Mouse (Mus musculus) adrenal gland, adult (tissue): Measurements from ENCODE around the gene Stx1b.
"Not testable (repeated sequence)": the region's sequence is repeated elsewhere in the genome, so short reads cannot be mapped to it uniquely, and the experiment has no call there.

Experiments
- DNase-seq, 2 experiments: peaks; one replicate each; pipeline ENCODE4 v3.0.0; 2022 to 2023; ENCODE audit warnings: low spot score in 1 of 2; ENCODE audit not compliant: inconsistent age in 2 of 2

Stx1b gene

DNA sequence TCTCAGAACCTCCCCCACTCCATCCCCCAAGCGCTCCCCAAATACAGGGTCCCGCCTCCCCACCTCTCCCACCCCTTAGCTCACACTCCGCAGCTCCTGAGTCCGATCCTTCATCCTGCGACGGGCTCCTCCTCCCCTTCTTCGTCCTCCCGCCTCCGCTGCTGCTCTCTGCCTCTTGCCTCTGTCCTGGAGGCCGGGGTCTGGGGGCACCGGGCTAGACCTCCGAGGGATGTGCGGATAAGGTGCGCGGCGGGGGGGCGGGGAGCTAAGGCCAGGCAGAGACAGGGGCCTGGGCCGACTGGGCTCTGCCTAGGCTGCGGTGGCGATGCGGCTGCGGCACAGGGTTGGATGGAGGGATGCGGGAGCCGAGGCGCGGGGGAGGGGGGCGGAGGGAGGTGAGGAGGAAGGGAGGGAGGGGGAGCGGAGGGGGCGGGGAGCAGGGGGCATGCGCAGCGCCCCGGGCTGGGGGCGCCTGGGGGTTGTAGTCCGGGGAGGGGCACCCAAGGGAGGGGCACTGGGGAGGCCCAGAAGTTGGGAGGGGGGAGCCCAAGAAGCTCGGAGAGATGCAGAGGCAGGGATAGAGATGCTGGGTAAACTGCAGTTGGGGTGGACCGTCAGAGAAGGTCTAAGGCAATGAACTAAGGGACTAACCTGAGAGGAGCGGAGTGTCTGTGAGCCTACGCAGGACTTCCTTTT is at the start of gene Stx1b, which contains the start of gene Stx4a:
Gene Stx1b, minus strand, starts transcription at position 374 of the 696 bp plus-strand sequence.
Gene Stx4a, plus strand, starts transcription at position 119 of the 696 bp plus-strand sequence.
- peak in 1 of 2 experiments; percentile 36 for DNase-seq

DNA sequence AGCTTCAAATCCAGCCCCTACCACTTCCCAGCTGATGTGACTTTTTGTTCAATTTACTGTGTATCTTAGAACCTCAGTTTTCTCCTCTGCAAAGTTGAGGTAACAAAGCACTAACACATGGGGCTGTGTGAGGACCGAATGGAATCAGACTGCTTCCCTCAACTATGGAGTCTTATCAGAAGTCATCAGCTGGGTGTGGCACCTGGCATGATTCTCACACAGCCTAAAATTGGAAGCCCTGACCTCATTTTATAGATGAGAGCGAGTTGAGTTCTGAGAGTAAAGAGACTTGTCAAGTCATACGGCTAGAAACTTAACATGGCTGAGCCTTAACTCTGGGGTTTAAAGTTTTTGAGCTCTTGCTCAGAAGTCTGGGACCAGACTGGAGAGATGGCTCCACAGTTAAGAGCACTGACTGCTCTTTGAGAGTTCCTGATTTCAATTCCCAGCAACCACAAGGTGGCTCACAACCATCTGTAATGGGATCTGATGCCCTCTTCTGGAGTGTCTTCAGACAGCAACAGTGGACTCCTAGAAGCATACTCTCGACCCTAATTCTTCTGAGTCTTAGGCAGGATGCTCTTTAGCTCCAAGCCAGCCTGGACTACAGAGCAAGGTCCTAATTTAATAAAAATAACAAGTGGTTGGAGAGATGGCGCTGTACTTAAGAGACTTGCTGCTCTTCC is 45.9 kb upstream of the Stx1b start:
- no peak for DNase-seq

DNA sequence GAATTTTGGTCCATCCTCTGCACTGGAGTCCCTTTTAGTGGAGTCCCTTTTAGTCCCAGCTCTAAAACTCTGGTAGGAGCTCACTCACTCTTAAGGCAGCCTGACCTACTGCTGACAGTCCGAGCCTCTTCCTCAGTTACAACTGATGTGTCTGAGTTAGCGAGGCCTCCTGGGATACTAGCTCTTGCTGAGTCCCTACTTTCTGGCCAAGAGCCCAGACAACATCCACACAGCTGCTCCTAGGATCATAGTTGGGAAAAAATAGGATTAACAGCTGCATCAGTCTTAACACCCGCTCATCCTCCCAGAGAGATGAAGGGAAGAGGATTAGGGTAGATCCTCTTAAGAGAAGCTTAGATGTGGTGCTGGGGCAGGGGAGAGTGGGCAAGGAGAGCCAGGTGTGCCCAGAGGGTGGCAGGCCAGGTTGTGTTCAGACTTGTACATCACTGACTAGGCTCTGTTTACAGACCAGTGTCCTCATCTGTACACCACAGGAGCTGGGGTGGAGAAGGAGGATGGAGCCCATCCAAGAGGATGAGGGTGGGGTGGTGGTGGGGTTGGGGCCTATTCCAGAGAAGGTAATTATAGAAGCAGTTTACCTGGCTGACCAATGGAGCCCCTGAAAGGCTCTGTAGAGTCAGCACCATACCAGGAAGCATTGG is 44.9 kb upstream of the Stx1b start:
- no peak for DNase-seq

DNA sequence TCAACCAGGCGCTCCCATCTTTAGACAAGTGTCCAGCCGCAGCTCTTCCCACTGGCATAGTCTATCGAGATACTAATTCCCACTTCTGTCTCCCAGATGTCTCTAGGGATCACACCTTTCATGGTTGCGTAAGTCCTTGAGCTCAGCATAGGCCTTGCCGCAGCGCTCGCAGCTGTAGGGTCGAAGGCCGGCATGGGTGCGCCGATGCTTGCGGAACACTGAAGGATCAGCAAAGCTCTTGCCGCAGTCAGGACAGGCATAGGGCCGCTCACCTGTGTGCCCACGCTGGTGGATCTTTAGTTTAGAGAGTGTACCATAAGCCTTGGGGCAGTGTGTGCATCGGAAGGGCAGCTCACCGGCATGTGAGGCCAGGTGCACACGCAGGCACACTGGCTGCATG is 43.3 kb upstream of the Stx1b start:
- no peak for DNase-seq

DNA sequence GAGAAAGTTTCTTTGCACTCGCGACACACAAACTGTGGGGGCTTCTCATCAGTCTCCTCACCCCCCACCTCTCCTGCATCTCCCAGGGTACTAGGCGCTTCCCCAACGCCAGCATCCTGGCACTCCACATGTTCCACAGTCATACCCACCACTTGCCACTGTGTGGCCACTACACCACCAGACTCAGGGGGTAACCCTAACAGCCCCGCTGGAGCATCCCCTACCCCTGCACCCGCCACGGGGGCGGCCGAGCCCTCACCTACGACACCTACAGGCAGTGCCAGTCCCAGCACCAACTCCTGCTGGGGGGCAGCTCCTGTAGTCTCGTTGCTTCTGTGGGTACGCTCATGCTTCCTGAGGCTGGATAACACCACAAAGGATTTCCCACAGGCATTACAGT is 42.1 kb upstream of the Stx1b start:
- DNase-seq = no peak

DNA sequence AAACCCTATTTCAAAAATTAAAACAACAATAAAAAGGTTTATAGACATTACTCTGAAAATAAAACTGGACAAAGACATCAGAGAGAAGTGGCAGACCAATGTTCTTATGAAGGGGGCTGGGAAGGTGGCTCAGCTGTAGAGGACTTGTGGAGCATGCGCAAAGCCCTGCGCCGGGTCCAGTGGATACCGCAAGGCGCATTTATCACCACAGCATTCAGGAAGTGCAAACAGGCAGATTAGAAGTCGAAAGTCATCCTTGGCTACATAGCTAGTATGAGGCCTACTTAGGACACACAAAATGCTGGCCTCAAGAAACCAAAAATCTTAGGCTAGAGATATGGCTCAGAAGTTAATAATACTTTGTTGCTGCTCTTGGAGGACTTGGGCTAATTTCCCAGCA is 33.9 kb upstream of the Stx1b start:
- DNase-seq = no peak

DNA sequence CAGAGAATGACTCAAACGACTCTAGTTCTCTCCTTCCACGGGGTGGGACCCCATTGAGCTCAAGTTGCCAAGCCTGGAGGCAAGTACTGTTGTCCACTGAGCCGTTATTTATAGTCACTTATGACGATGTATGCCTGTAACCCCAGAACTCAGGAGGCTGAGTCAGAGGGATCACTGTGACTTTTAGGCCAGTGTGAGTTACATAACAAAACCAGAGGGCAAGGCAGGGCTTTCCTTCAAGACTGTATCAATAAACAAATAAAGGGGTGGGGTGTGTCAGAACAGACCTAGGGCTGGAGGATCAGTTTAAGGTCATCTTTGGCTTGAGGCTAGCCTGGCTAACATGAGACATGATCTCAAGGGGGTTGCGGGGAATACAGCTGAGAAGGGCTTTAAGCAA is 26.6 kb upstream of the Stx1b start:
- DNase-seq = peak; percentile 50 to 77

DNA sequence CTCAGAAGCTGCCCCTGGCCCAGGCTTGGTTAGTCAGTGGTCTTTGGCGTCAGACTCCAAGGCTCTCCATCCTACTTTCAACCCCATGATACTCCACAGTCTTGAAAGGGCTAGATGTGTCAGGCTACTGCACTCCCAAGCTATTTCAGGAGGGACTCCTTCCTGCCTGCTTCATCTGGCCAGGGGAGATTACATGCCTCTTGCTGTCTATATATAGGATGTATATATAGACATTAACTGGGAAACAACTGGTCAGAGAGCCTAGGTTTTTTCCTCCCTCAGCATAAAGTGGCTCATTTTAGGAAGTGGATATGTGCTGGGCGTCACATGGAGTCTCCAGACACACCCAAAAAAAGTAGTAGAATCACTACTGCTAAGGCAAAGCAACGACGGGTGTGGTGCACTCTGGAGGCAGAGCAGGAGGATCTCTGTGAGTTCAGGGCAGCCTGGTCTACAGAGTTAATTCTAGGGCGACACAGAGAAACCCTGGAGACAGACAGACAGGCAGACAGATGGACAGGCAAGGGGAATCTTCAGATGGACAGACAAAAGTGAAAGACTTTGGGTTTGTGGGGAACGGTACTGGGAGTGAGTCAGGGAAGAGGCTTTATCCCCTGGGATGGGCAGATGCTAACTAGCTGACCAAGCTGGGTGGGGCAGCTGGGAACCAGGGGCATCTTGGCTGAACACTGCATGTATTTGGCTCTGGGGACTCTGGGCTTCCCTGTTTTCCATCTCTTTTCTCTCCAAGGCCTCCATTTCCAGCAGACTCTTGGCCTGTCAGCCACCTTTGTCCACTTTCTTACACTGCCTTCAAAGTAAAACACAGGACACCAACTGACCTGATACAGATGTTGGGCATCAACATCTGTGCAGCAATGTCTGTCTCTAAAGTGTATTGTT is 25.9 kb upstream of the Stx1b start:
- DNase-seq = no peak

DNA sequence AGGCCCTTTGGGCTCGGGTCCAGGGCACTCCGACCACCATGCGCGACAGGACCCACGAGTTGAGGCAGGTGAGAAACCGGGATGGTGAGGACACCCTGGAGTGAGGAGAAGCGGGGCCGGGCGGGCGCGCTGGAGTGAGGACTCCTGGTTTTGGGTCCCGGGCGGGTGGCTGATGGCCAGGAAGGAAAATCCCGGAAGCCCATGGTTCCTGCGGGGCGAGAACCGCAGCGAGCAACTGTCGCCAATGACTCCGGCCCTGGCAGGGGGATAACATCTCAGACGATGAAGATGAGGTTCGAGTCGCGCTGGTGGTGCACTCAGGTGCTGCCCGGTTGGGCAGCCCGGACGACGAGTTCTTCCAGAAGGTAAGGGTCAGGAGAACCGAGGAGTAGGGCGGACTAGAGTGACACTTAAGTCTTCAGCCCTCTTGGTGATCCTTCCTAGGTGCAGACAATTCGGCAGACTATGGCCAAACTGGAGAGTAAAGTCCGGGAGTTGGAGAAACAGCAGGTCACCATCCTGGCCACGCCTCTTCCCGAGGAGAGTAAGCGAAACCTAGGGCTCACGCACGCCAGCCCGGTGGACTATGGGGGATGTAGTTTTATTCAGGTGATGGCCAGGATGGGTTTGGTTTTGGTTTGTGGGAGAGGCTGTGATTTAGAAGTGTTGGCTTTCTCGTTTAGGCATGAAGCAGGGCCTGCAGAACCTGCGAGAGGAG is 17.8 kb upstream of the Stx1b start:
- DNase-seq = peak; percentile 85 to 93

DNA sequence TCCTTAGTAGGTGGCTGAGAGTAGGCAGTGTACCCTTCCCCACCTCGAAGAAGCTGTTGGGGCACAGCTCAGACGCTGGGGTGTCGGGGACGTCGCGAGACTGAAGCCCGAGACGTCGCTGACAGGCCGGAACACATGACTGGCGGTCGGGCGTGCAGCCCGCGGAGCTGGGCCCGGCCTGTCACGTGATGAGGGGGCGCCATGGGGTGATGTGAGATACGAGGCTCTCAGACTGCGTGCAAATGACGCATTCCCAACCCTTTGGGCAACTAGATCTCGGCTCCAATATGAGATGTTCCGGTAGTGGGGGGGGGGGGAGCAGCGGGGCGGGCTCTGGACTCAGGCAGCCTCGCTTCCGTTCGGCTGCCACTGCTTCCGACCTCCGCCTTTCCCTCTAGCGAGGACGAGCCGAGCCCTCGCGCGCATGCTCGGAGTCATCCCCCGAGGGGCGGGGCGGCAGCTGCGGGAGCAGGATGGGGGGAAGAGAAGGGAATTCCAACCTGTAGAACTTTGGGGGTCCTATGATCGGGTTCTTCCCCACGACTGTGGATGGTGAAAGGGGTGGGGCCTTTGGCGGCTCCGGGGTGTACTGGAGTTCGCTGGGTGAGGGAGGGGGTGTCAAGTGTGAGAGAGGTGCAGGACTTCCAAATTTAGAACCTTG is 17.1 kb upstream of the Stx1b start:
- peak; percentile 96 to 97 for DNase-seq

DNA sequence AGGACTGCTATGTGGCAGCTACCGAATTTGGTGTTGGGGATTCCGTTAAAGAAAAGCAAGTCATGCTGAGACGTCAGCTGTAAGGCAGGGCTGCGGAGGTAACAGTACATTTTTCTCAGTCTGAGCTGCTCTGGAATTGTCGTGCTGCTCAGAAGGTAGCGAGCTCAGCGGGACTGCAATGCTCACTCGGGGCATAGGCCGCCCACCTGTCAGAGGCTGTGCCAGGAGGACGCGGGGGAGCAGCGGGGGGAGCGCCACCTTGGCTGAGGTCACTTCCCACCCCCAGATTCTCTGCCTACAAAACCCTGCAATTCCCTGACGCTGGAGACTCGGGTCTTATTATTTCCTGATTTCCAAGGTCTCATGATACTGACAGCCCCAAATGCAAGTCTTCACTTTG is 16.5 kb upstream of the Stx1b start:
- peak in 1 of 2 experiments; percentile 74 for DNase-seq

DNA sequence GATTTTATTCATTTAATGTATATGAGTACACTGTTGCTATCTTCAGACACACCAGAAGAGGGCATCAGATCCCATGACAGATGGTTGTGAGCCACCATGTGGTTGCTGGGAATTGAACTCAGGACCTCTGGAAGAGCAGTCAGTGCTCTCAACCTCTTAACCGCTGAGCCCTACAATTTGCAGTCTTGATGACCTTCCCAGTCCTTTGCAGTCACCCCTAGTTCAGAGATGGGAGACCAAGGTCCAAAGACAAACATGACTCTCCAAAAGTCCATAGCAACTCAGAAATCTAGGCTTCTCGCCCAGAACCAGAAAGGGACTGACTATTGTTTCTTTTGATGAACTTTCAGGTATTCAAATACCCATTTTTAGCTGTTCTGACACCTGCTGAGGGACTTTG is 15.7 kb upstream of the Stx1b start:
- DNase-seq = not testable (repeated sequence)

DNA sequence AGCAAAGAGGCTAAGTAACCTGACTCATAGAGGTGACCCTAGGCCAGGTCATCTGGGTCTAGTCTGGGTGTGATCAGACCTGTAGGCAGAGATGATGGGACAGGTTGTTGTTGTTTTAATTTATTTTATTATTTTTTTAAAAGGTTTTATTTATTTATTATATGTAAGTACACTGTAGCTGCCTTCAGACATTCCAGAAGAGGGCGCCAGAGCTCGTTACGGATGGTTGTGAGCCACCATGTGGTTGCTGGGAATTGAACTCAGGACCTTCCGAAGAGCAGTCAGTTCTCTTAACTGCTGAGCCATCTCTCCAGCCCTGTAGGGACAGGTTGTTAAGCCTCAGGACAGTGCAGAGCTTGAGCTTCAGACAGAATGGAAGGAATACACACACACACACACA is 13.5 kb upstream of the Stx1b start:
- not testable (repeated sequence) for DNase-seq

DNA sequence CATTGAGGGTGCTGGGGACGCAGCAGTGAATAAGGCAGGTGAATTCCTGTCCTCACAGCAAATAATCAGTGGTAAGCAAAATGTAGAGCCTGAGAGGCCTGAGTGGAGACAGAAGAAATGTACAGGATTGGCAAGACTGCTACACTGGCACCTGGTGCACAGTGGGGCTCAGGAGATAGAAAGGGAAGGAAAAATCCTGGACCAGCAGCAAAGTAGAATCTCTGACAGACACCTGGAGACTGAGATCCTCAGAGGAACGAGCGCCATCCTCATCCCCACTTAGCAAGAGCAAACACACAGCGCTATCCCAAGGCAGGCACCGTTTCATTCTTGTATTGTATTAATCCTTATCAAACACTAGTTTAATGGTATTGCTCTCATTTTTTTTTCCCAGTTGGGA is 13.1 kb upstream of the Stx1b start:
- DNase-seq = no peak

DNA sequence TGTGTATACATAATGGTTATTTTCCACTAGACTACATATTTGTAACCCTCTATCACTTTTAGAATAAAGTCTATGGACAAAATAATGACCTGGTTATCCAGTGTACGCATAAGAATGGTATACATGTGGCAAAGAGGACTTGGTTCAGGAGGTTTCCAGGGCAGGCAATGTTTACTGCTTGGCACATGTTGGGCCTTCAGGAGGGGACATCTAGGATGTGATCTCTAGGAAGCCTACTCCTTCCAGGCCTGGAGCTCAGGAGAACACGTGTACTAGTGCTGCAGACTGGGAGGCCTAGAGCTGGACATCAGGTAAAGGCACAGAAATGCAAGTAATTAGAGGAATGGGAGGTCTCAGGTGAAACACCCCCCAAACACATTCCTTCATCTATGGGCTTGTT is 11.2 kb upstream of the Stx1b start:
- no peak for DNase-seq

DNA sequence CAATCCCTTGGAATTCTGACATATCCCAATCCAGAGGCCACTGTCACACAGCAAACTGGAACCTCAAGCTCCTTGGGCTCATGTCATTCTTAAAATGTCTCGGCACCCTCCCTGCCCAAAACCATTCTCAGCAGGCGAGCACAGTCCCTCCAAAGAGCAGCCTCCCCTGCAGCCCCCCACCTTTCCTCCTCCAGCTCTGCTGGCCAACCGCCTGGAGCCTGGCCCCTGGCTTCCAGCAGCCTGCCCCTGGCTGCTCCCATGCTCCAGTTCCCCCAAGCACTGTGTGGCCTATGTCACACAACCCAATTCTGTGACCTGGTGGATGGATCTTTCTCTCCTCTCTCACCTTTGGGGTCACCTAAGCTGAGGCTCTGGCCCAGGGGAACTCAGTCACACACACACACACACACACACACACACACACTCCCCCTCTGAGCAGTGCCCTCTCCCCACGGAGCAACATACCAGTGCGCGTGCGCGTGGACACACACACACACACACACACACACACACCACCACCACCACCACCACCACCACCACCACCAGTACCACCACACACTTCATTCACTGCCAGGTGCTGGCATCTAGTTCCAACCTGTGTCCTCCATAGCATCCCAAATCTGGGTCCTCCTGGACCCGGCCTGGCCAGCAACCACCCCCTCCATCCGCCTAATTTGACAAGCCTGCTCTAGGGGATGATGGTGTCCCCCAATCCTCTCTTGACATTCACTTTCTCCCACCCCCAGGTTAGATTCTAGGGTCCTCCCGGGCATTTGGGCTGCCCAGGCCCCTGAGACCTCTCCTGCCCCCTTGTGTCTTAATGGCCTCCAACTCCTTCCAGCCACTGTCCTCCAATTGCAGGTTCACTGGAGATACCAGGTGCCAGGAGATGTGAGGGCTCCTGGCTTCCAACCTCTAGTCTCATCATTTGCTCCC is 845 bp downstream of the Stx1b start:
- peak in 1 of 2 experiments; percentile 29 for DNase-seq

DNA sequence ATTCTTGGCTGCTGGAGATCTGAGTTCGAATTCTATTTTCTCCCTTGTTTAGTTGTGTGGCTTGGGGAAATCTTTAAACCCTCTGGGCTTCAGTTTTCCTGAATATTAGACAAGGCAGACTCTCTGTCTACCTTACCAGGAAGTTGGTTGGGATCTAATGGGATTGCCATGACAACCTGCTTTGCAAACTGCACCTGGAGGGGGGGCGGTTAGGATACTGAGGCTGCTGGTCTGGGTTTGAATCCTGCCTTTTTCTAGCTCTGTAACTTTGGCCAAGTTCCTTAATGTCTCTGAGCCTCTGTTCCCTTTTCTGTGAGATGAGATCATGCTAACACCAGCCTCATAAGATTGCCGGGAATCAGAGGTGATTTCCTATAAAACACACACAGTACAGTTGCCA is 1.9 kb downstream of the Stx1b start:
- no peak for DNase-seq

DNA sequence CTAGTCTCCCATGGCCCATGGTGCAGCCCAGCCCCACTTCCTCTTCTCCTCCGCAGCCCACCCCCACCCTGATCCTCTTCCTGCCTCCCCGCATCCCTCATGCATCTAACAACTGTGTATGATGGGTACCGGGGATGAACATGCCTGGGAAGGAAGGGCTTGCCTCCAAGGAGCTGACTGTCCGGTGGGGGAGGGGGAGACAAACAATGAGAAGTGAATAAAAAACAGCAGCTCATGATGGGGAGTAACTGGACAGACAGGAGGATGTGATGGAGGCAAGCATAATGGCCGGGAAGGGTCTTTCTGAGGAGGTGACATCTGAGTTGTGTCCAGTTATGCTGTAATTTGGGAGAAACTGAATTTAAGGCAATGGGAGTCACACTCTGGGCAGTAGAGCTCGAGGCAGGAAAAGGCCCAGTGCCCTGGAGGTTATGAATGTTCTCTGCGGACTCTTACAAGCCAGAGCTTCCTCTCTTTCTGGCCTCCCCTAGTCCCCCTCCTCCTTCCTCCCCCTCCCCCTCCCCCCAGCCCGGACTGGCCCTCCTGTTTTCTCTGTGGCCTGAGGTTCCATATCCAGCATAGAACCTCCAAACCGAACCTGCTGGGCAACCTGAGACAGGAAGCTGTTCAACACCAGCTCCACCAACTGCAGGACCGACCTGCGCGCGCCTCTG is 3.4 kb downstream of the Stx1b start:
- no peak for DNase-seq
